Mouse (Mus musculus) megakaryocyte, embryonic 14.5 days (primary cell): ENCODE measurements around the gene Hist1h4i. TPM values are rescaled to one million over a fixed set of nuclear protein-coding genes. Genes with fewer than 3 reads are reported as not detected.
"Not testable (repeated sequence)": the region's sequence is repeated elsewhere in the genome, so short reads cannot be mapped to it uniquely, and the experiment has no call there.

Source experiments
- H3K27me3 ChIP-seq: replicated peaks from 2 replicates; pipeline ENCODE3; 2012; ENCODE audit warnings: inconsistent platforms
- H3K36me3 ChIP-seq: replicated peaks from 2 replicates; pipeline ENCODE3; 2012; ENCODE audit warnings: low read length, inconsistent platforms, mixed read lengths
- H3K4me1 ChIP-seq: 2 replicates; pipeline ENCODE4 v1.6.1; 2012; ENCODE audit warnings: inconsistent platforms
- H3K4me3 ChIP-seq: replicated peaks from 2 replicates; pipeline ENCODE3; 2012; ENCODE audit warnings: moderate library complexity, mild to moderate bottlenecking, inconsistent platforms
- H3K9me3 ChIP-seq: 2 replicates; pipeline ENCODE4 v1.6.1; 2012; ENCODE audit warnings: inconsistent platforms
- FLI1 ChIP-seq: IDR thresholded peaks from 2 replicates; pipeline ENCODE4 v1.6.1; 2012; ENCODE audit warnings: low read length, inconsistent platforms, mixed read lengths
- GATA1 ChIP-seq: IDR thresholded peaks from 3 replicates; pipeline ENCODE4 v1.6.1; 2012; ENCODE audit warnings: mixed read lengths, low read length, inconsistent platforms, borderline replicate concordance
- polyA plus RNA-seq: library from polyadenylated mRNA; stranded (reverse); fragments of >175 nt; gene quantifications from 2 replicates; pipeline ENCODE4 v1.2.3, GENCODE M21; 2012; ENCODE audit warnings: low replicate concordance; ENCODE audit not compliant: insufficient read depth

The Hist1h4i gene
- 304 and 570 TPM in 2 replicates for polyA plus RNA-seq

GRCm38 (mm10) chr13:22041142-22041536, at the start of gene Hist1h4i:
TSS of gene Hist1h4i (minus strand) at chr13:22041362.
- not testable (repeated sequence) for H3K27me3 ChIP-seq, H3K36me3 ChIP-seq, H3K9me3 ChIP-seq
- Histone ChIP-seq H3K4me3 (peak within 1 kb of the TSS; percentile 90), H3K4me1 (peaks cover 72% of the 10 kb centered on the region)

GRCm38 (mm10) chr13:22084140-22084539, 43.0 kb upstream of the Hist1h4i start, which contains the start of gene Vmn1r188:
TSS of gene Vmn1r188 (plus strand) at chr13:22084440.
- not testable (repeated sequence) for H3K4me1 ChIP-seq, H3K4me3 ChIP-seq, H3K27me3 ChIP-seq, H3K36me3 ChIP-seq, H3K9me3 ChIP-seq

- peaks cover 4% of the 10 kb centered on the region for H3K9me3 ChIP-seq
- no peaks in the 10 kb centered on the region for H3K27me3 ChIP-seq
- H3K4me3 ChIP-seq: no peak overlapping the region
- H3K4me1 ChIP-seq: no peaks in the 10 kb centered on the region
- no peaks in the 10 kb centered on the region for H3K36me3 ChIP-seq
- TF ChIP-seq GATA1 (no peak), FLI1 (no peak)
Observed at GRCm38 (mm10) chr13:22063468-22063867, 22.3 kb upstream of the Hist1h4i start.

- H3K4me3 ChIP-seq: no peak overlapping the region
- H3K9me3 ChIP-seq: peaks cover 2% of the 10 kb centered on the region
- no peaks in the 10 kb centered on the region for H3K27me3 ChIP-seq
- TF ChIP-seq GATA1 (no peak), FLI1 (no peak)
- H3K36me3 ChIP-seq: no peaks in the 10 kb centered on the region
- H3K4me1 ChIP-seq: no peaks in the 10 kb centered on the region
Observed at GRCm38 (mm10) chr13:22061422-22061821, 20.3 kb upstream of the Hist1h4i start.

DNA sequence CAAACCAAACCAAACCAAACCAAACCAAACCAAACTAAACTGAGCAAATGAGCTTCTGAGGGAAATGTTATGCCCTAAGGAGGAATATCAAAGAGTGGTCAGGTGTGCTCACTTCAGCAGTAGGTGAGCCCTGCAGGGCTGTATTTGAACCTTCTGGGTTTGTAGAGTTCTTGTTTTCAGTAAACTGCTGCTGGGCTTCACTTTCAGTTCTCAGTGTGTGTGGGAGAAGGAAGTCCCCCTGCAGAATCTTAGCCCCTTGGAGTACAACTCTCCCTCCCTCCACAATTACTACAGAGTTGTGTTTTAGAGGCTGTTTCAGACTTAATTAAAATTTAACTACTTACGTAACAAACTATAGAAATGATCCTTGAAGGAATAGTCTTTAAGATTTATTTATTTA, 12.6 kb upstream of the Hist1h4i start:
- Histone ChIP-seq H3K4me3 (no peak overlapping the region), H3K36me3 (no peaks in the 10 kb centered on the region), H3K9me3 (no peaks in the 10 kb centered on the region), H3K27me3 (peaks cover 7% of the 10 kb centered on the region), H3K4me1 (peaks cover 30% of the 10 kb centered on the region)
- no peak for TF ChIP-seq GATA1
- no peak for TF ChIP-seq FLI1

- no peak for TF ChIP-seq GATA1
- no peak for TF ChIP-seq FLI1
- H3K9me3 ChIP-seq: no peaks in the 10 kb centered on the region
- H3K36me3 ChIP-seq: no peaks in the 10 kb centered on the region
- peaks cover 33% of the 10 kb centered on the region for H3K4me1 ChIP-seq
- H3K4me3 ChIP-seq: peak overlapping the region; percentile 92
- H3K27me3 ChIP-seq: peaks cover 7% of the 10 kb centered on the region
Observed at GRCm38 (mm10) chr13:22051523-22051859, 10.3 kb upstream of the Hist1h4i start.

GRCm38 (mm10) chr13:22050591-22051522, 9.7 kb upstream of the Hist1h4i start:
- H3K36me3 ChIP-seq: no peaks in the 10 kb centered on the region
- H3K4me1 ChIP-seq: peaks cover 34% of the 10 kb centered on the region
- no peaks in the 10 kb centered on the region for H3K9me3 ChIP-seq
- peak overlapping the region; percentile 92 for H3K4me3 ChIP-seq
- H3K27me3 ChIP-seq: peaks cover 5% of the 10 kb centered on the region
- TF ChIP-seq GATA1 (no peak), FLI1 (no peak)

DNA sequence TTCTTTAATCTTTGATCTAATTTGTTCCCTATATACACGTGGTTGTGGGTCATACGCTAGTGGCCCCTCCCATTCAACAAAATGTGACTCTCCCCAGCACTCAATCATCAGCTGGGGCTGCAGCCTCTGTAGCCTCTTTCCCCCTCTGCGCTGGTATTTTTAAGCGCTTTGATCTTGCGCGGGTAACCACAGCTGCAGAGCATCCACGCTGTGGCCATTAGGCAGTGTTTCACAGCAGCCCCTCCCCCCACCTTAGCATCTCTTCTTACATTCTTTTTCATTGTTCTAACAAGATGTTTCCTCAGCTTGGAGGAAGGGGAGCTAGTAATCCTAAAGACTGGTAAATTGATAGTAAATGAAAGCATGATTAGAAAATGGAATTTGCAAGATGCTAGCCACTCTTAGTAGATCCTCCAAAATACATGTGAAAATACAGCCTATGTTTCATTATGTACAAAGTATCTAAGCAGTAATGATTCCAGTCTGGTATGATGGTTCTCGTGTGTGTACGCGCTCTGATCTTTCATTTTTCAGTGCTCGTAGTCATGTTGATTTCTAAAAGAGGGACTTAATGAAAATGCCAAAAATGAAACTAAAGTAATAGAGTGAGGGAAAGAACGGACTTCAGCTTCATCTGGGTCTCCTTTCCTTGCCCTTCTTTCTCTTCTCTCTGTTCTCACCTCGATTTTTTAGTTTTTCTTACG, 8.7 kb upstream of the Hist1h4i start:
- no peaks in the 10 kb centered on the region for H3K27me3 ChIP-seq
- H3K4me3 ChIP-seq: peak overlapping the region; percentile 92
- H3K4me1 ChIP-seq: peaks cover 42% of the 10 kb centered on the region
- H3K9me3 ChIP-seq: no peaks in the 10 kb centered on the region
- TF ChIP-seq FLI1 (no peak), GATA1 (no peak)
- no peaks in the 10 kb centered on the region for H3K36me3 ChIP-seq

DNA sequence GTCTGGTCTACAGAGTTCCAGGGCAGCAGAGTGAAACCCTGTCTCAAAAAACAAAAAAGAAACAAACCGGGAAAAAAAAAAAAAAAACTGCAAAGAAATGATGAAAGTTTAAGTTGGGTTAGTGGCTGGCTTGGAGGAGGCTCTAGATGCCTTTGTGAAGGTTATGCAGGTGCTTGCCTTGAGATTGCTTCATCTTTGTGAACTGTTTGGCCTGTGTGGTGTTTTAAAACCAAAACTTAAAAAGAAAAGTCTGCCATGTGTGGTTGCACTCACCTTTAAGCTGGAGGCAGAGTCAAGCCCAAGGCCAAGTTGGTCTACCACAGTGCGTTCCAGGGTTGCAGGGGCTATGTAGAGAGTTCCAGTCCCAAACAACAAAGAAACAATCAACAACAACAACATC, 7.9 kb upstream of the Hist1h4i start:
- TF ChIP-seq GATA1: no peak
- no peak for TF ChIP-seq FLI1
- Histone ChIP-seq H3K36me3 (no peaks in the 10 kb centered on the region), H3K4me1 (peaks cover 50% of the 10 kb centered on the region), H3K9me3 (no peaks in the 10 kb centered on the region), H3K27me3 (no peaks in the 10 kb centered on the region), H3K4me3 (no peak overlapping the region)

DNA sequence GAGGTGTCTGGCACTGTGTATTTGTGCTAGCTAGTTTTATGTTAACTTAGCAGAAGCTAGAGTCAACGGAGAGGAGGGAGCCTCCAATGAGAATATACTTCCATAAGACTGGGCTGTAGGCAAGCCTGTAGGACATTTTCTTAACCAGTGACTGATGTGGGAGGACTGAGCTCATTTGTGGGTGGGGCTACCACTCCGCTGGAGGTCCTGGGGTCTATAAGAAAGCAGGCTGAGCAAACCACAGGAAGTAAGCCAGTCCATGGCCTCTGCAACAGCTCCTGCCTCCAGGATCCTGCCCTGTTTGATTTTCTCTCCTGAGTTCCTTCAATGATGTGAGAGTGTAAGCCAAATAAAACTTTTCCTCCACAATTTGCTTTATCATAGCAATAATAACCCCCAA, 4.1 kb upstream of the Hist1h4i start:
- Histone ChIP-seq H3K36me3 (no peaks in the 10 kb centered on the region), H3K4me3 (no peak overlapping the region), H3K9me3 (no peaks in the 10 kb centered on the region), H3K4me1 (peaks cover 60% of the 10 kb centered on the region), H3K27me3 (no peaks in the 10 kb centered on the region)
- TF ChIP-seq FLI1 (no peak), GATA1 (no peak)
